Mouse (Mus musculus) liver, embryonic 14.5 days (tissue): ENCODE measurements at regions not wholly inside any gene's neighbourhood (a gene's known extent, or its start where the extent isn't known, plus 50 kb on each side); places are given as distances from the start of the nearest gene placed in this dataset.

ENCODE experiments used
- CTCF ChIP-seq: IDR thresholded peaks from 2 replicates; pipeline ENCODE4 v1.5.1; 2016; ENCODE audit warnings: antibody characterized with exemption, low read depth, control low read depth
- EP300 ChIP-seq: IDR thresholded peaks from 2 replicates; pipeline ENCODE4 v1.6.1; 2016; ENCODE audit warnings: antibody characterized with exemption, low read depth

- TF ChIP-seq CTCF = no peak
- TF ChIP-seq EP300 = no peak
These were observed 140.4 kb downstream of the Lca5 start for GRCm38 (mm10) chr9:83300500-83300899.
